Mouse (Mus musculus): ENCODE measurements around the gene Ncapd3.

GRCm38 (mm10) chr9:27030763-27031100, 757 bp downstream of the Ncapd3 start:
- no peak for TF ChIP-seq CTCF (IDR thresholded peaks at IDR 0.05; ENCODE audit: borderline replicate concordance, extremely low read depth, insufficient read depth, insufficient read length)
- 0 out of 2 replicates have a peak, but pooled peaks have one; percentile 23 for TF ChIP-seq POLR2A (IDR thresholded peaks at IDR 0.05; ENCODE audit: borderline replicate concordance, extremely low read depth, insufficient read depth, insufficient read length, poor library complexity, severe bottlenecking)

Measured in brain, embryonic 14.5 days (tissue).